Comparison of ENCODE assay signal across 29 mouse cellular contexts in the genomic region with DNA sequence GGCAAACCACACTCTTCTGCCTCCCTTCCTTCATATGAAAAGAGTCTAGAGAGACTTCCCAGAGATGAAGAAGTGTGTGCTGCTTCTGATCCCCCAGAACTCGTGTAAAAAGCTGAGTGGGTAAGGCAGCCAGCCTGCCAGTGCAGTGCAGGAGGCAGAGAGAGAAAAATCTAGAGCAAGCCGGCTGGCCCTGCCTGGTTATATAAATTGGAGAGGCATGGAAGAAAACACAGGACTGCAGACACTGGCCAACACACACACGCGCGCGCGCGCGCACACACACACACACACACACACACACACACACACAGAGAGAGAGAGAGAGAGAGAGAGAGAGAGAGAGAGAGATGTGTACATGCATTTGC. TPM values are rescaled to one million over a fixed set of nuclear protein-coding genes. Genes with fewer than 3 reads are reported as not detected.
"Had no signal": no experiment of that assay in that cellular context is flagged by ENCODE, and none has a peak within 500 bp of the region (broad histone marks: within the 10 kb centered on the region; RNA-seq: fewer than 3 reads in every experiment).

No protein-coding gene starts in this region.

- H3K27ac ChIP-seq: heart, adult 2 months; heart, embryonic 13.5 days; heart, embryonic 15.5 days; hindbrain, embryonic 12.5 days; hindbrain, embryonic 14.5 days; intestine, embryonic 15.5 days; layer of hippocampus, adult 2 months; left cerebral cortex, adult 2 months; limb, embryonic 10.5 days; limb, embryonic 12.5 days had no signal

- H3K4me2 ChIP-seq: heart, embryonic 11.5 days; heart, embryonic 13.5 days; heart, embryonic 15.5 days; hindbrain, embryonic 12.5 days; hindbrain, embryonic 14.5 days; intestine, embryonic 15.5 days; limb, embryonic 12.5 days; liver, embryonic 11.5 days had no signal

- H3K9ac ChIP-seq: forebrain, postnatal 0 days; heart, embryonic 13.5 days; heart, embryonic 15.5 days; hindbrain, embryonic 12.5 days; hindbrain, embryonic 14.5 days; intestine, embryonic 15.5 days; limb, embryonic 12.5 days had no signal

- H3K9me3 ChIP-seq: heart, embryonic 13.5 days; heart, embryonic 15.5 days; hindbrain, embryonic 12.5 days; intestine, embryonic 15.5 days; limb, embryonic 10.5 days; limb, embryonic 12.5 days had no signal

- H3K27me3 ChIP-seq: heart, embryonic 15.5 days; hindbrain, embryonic 12.5 days; intestine, embryonic 15.5 days had no signal

- H3K36me3 ChIP-seq: heart, embryonic 13.5 days; heart, embryonic 15.5 days; hindbrain, embryonic 12.5 days; intestine, embryonic 15.5 days; limb, embryonic 10.5 days; limb, embryonic 12.5 days had no signal

- DNase-seq: forebrain, postnatal 0 days; gastrocnemius, postnatal 14 days; gastrocnemius, postnatal 36 days; heart, adult 2 months; heart, postnatal 14 days; heart, postnatal 36 days; kidney, adult 18-20 months; kidney, adult 8-10 months; kidney, postnatal 10 days; kidney, postnatal 25 days; kidney, postnatal 4 days had no signal

- H3K4me3 ChIP-seq: heart, adult 2 months; heart, embryonic 13.5 days; heart, embryonic 15.5 days; hindbrain, embryonic 12.5 days; intestine, embryonic 15.5 days; layer of hippocampus, adult 2 months; left cerebral cortex, adult 2 months; limb, embryonic 10.5 days; limb, embryonic 12.5 days had no signal

- ATAC-seq: forebrain, postnatal 0 days; hindbrain, embryonic 16.5 days; inflammation-experienced regulatory T-cells, adult 6 months; intestine, embryonic 15.5 days; intestine, postnatal 0 days had no signal

- H3K4me1 ChIP-seq: heart, embryonic 15.5 days; hindbrain, embryonic 12.5 days had no signal

RNA-seq across cellular contexts. Expression of gene Nr5a2, which starts 24.3 kb away (rescaled TPM):
- total RNA-seq: hematopoietic stem cell, adult 5-6 weeks; layer of hippocampus, adult 2 months; layer of hippocampus, postnatal 10 days; layer of hippocampus, postnatal 25 days; left cerebral cortex, adult 2 months; left cerebral cortex, postnatal 25 days had no signal
- polyA plus RNA-seq: inflammation-experienced regulatory T-cells, adult 6 months had no signal
